Mouse (Mus musculus) liver, adult 2 months (tissue): ENCODE results near the gene Pnp.

Experiments used
- CTCF ChIP-seq: fragments of 200-500 bp; IDR thresholded peaks from 2 replicates; pipeline ENCODE4 v1.5.1; 2011; ENCODE audit warnings: low read depth, low read length, control low read depth
- POLR2A ChIP-seq: fragments of 200-500 bp; IDR thresholded peaks from 2 replicates; pipeline ENCODE4 v1.6.1; 2011; ENCODE audit warnings: low read length, control low read depth; ENCODE audit not compliant: insufficient read depth; ENCODE audit errors: extremely low read depth

GRCm38 (mm10) chr14:50979631-50980030, 48.7 kb downstream of the Pnp start:
- TF ChIP-seq CTCF, result no peak
- TF ChIP-seq POLR2A, result no peak
